Mouse (Mus musculus) cerebellum, postnatal 10 days (tissue): ENCODE results near the gene Ptgfrn.

ENCODE experiments used
- DNase-seq, 2 experiments: peaks; one replicate each; pipeline ENCODE4 v3.0.0; 2021; ENCODE audit warnings: mixed read lengths in 2 of 2

The Ptgfrn gene

DNA sequence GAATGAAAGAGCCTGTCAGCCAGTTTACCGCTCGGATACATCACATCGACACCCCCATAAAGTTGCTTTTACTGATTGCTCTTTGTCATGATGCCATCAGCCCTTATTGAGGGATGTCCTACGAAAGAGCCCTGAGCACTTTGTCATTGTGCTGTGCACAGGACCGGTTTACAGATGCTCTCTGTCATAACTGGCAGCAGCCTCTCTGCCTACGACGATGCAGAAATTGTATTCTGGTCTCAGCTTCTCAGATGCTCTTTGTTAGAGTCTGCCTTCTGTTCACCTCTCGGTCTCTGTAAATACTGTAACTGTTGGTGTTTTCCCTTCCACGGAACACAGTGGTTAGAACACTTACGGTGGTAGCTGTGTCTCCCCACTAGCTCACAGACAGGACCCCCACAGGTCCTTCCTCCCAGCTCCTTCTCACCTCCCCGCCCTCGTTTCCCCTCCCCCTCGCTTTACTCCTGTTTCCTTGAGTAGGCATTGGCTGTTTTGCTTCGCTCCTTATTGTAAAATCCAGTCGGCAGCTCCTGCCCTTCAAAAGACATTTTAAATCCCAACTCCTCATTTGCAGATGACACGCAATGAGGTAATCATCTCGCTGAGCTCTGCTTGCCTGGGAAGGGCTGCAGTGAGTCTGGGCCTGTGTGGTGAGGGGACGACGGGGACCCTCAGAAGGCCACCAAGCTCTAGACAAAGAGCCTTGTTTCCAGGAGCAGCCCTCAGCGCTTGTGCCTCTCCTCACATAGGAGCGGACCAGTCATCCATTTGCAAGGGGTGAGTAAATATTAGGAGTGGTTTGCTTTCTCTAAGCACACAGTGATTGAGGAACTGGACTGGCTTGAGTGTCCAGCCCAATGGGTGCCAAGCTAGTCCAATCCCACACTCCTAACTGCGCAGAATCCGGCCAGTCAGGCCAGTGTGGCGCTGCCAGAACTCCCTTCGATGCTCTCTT lies 6.6 kb upstream of the Ptgfrn start:
- no peak for DNase-seq

DNA sequence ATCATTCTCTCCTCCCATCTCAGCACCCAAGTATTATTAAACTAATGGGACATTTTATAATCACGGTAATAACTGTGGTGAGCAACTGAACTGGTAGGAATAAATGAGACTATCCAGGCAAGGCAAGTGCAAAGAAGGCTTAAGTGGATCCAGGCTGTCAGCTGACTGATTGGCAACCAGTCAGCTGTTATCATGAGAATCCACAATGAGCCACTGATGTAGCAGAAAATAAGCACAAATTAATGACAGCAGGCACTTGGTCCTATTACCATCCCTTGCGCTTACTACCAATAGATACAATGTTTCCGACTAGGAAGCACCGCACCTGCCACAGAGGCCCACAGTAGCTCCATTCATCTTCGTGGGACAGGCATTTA lies 2.4 kb upstream of the Ptgfrn start:
- no peak for DNase-seq

DNA sequence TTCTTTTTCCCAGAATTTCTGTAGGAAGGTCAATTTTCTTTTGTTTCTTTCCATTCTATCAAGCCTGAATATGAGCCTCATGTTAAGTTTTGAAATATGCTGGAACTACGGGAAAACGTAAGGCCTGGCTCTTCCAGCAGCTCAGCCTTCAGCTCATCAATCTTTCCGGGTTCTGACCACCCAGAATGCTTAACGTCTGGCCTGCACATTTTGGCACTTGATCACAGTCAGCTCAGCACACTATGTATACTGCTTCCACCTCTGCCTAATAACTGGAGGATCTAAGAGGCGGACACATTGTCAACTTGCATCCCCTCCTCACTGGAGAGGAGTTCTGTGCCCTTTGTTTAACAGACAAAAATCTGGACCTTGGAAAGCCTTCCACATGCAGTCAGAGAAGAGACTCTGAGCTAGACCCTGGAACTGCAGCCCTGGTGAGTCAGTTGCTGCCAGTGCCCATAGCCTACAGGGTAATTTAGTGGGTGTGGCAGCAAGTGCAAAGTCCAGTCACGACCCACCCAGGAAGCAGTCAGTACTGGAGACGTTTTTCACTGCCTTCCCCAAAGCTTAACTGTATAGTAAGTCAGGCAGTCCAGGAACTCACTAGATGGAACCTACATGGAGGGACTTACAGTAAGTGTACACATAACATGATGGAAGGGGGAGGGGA lies 1.9 kb upstream of the Ptgfrn start:
- DNase-seq = no peak

DNA sequence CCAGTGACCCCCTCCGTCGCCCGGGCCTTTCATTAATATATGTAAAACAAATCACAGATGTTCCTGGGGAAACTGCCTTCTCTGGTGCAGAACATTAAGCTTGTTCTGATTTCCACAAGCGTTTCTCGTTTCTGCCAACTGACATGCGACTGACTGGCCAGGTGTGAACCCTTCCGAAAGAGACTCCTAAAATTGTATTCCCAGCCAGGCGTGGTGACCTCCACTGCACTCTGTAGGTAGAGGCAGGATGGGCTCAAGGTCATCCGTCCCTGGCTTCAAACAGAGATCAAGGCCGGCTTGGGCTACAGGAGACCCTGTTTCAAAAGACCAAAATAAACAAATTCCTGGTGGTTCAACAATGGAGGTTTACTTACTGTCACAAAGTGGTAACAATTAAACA lies 1.2 kb upstream of the Ptgfrn start:
- no peak for DNase-seq

DNA sequence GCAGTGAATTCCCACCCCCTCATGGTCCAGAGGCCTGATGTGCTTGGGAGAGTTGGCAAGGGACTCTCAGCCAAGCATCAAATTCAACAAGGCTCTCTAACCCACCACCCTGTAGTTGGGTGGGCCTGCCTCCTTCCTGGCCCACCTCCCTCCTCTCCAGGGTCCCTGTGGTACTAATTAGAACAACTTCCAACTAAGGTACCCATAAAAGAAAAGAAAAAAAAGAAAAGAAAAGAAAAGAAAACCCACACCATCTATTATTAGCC lies 693 bp upstream of the Ptgfrn start:
- DNase-seq = no peak

- DNase-seq = peak; percentile 47 to 51
These were observed 488 bp downstream of the Ptgfrn start for GRCm38 (mm10) chr3:101109558-101110021.

DNA sequence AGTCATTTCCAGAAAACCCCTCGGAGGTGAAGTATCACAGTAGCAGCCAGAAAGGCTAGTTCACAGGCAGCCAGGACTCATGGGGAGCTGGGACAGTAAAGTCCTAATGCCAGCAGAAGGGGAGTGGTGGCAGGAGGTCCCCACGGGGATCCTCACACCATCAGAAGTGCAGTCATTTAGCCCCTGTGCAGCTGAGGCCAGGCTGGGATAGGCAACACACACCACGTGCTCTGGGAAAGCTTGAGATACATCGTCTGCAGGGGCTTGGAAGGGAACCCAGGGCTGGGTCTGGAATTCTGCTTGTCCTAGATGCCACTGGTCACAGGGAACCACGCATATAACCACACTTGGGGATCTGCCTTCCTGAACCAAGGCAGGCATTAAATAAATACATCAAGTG lies 1.2 kb downstream of the Ptgfrn start:
- DNase-seq = no peak

DNA sequence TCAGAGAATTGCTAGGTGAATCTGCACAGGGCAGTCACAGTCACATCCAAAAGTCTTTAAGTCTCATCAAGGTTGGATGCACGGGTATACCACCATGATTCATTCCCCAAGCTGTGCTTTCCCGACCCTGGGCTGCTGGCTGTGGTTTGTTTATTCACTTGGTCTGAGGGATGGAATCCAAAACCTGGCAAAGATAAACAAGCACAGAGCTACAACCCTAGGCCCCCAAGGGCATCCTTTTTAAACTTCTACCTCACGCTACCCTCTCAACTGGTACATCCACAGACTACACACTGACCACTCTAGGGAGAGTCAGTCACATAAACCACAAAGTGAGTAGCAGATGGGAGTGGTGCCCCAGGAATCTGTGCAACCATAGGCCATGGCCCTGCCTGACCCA lies 1.8 kb downstream of the Ptgfrn start:
- no peak for DNase-seq

- no peak for DNase-seq
These were observed 3.8 kb downstream of the Ptgfrn start for GRCm38 (mm10) chr3:101106326-101106725.

DNA sequence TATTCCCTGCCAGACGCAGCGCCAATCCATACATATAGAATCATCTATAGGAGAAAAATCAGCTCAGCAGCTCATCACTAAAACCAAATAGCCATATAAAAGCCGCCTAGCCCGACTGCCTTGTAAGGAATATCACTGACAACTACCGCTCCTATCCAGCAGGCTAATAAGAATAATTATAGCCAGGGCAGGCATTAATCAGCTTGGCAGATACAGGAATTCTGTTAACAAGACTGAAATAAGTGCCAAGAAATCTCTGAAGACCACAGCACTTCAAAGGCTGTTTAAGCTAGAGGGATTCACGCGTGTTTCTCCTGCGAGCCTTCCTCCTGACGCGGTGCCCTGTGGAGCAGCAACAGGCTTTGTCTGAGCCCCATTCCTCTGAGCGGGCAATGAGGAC lies 4.6 kb downstream of the Ptgfrn start:
- no peak for DNase-seq

- no peak for DNase-seq
These were observed 5.2 kb downstream of the Ptgfrn start for GRCm38 (mm10) chr3:101104883-101105282.

- DNase-seq = peak in 1 of 2 experiments; percentile 38
These were observed 6.3 kb downstream of the Ptgfrn start for GRCm38 (mm10) chr3:101103770-101104169.

- peak; percentile 49 to 65 for DNase-seq
These were observed 8.0 kb downstream of the Ptgfrn start for GRCm38 (mm10) chr3:101102106-101102505.

GRCm38 (mm10) chr3:101101184-101101583 lies 8.9 kb downstream of the Ptgfrn start:
- DNase-seq = peak; percentile 82 to 91

DNA sequence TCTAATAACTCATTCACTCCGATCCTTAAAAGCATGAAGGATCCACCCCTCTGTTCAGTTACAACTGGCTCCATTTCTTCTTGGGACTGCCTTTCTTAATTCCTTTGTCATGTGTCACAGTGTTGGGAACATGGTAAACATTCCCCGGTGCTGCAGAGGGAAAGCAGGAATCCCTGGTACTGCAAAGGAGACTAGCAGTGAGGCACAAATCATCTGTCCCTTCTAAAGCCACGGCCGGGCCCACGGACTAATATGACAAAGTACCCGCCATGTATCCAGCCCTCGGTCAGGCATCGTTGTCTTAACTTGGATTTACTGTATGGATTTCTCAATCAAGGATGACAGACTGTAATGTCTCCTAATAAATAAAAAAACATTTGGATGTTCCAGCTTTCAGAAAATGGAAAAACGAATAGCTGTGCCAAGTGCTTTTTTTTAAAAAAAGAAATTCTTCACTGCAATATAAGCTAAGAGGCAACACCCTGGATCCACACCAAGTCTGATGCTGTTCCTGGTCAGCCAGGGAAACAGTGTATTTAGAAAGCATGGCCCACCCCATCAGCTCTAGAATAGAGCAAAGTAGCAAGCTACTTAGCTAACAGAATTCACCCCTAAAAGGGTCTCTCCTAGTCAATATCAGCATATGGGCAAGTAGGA lies 10.2 kb downstream of the Ptgfrn start:
- DNase-seq = peak in 1 of 2 experiments; percentile 21

DNA sequence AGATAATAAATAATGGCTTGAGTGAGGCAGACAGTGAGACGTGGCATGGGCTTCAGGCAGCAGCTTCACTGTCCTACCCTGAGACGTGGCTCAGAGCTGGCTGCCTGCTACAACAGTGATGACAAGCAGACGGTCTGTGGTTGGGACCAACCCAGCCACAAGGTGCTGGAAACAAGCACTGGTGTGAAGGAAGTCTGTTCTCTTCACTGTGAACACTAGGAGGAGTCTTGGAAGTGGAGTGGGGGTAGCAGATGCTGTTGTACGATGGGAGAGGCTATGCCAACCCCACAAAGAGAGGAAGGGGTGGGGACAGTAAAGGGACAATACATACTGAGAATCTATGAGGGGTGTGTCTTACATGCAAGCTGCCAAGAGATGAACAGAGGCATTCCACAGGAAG lies 12.0 kb downstream of the Ptgfrn start:
- peak; percentile 75 to 81 for DNase-seq

GRCm38 (mm10) chr3:101097146-101097800 lies 12.8 kb downstream of the Ptgfrn start:
- DNase-seq = peak; percentile 63 to 64

DNA sequence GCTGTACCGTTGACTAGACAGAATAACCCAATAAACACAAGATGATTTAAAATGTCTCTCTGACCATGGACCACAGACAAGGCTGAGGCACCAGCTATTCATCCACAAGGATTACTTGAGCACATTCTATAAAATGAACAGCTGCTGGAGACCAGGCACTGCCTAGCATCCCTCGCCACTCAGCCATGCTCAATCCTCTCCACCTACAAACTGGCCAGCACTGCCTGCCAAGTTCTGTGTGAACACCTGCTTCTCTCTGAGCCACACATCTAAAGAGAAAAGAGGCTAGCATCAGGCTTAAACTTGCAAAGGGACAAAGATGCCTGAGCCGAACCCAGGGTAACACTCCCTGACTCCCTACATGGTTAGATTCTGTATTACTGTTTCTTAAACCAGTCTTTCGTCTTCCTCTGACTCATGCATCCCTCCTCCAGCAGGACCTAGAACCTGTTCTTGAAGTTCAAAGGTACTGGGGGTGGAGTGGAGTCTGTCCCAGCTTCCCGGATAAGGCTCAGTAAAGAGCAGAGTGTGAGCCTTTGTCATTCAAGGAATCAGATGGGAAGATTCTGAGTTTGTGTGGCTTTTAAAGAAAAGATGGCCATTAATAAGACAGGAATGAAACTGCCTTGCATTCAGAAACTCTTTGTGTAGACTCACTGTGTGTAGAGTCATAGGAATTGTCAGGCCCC lies 14.2 kb downstream of the Ptgfrn start:
- DNase-seq = peak; percentile 74 to 77

GRCm38 (mm10) chr3:101092202-101092601 lies 17.9 kb downstream of the Ptgfrn start:
- no peak for DNase-seq

GRCm38 (mm10) chr3:101086584-101087445 lies 23.3 kb downstream of the Ptgfrn start:
- no peak for DNase-seq

- DNase-seq = peak; percentile 58 to 60
These were observed 29.2 kb downstream of the Ptgfrn start for GRCm38 (mm10) chr3:101080925-101081324.
